Mouse (Mus musculus) kidney, embryonic 15.5 days (tissue): Measurements from ENCODE around the gene Flrt3. TPM values are rescaled to one million over a fixed set of nuclear protein-coding genes. Genes with fewer than 3 reads are reported as not detected.

Experiments used
- ATAC-seq: fragments of 200-750 bp; cut with Nextera tagmentation; replicated peaks from 2 replicates; pipeline ENCODE4 v1.8.0; 2017; ENCODE audit warnings: moderate TSS enrichment; ENCODE audit not compliant: low FRiP score
- H3K27ac ChIP-seq: fragments of 300-500 bp; sonication (generic); 2 replicates; pipeline ENCODE4 v1.5.1; 2015; ENCODE audit warnings: mild to moderate bottlenecking, inconsistent platforms
- H3K27me3 ChIP-seq: fragments of 300-500 bp; sonication (generic); 2 replicates; pipeline ENCODE4 v1.6.1; 2015; ENCODE audit warnings: inconsistent platforms
- H3K36me3 ChIP-seq: fragments of 300-500 bp; sonication (generic); 2 replicates; pipeline ENCODE4 v1.6.1; 2015; ENCODE audit warnings: inconsistent platforms
- H3K4me1 ChIP-seq: fragments of 300-500 bp; sonication (generic); 2 replicates; pipeline ENCODE4 v1.6.1; 2015; ENCODE audit warnings: inconsistent platforms
- H3K4me2 ChIP-seq: fragments of 300-500 bp; sonication (generic); 2 replicates; pipeline ENCODE4 v1.6.1; 2015; ENCODE audit warnings: moderate library complexity, mild to moderate bottlenecking, inconsistent platforms
- H3K4me3 ChIP-seq: fragments of 300-500 bp; sonication (generic); replicated peaks from 2 replicates; pipeline ENCODE4 v1.5.1; 2015; ENCODE audit warnings: mild to moderate bottlenecking, inconsistent platforms
- H3K9ac ChIP-seq: fragments of 300-500 bp; sonication (generic); 2 replicates; pipeline ENCODE4 v1.6.1; 2015; ENCODE audit warnings: mild to moderate bottlenecking, inconsistent platforms
- H3K9me3 ChIP-seq: fragments of 300-500 bp; sonication (generic); replicated peaks from 2 replicates; pipeline ENCODE4 v1.6.1; 2016; ENCODE audit warnings: inconsistent platforms
- WGBS: fragments of 180-500 bp; shearing (Covaris S2); methylation state at CpG from one replicate; pipeline ENCODE4 v1.1.7; 2015; ENCODE audit warnings: mixed read lengths; 5-methylcytosine and 5-hydroxymethylcytosine counted together
- polyA plus RNA-seq: library from polyadenylated mRNA; unstranded; fragments of >200 nt; fragmentation: Nextera tagmentation; extraction: Ambion mirVana; gene quantifications from 2 replicates; pipeline ENCODE4 v1.2.1, GENCODE M21; 2015

Flrt3 gene
- polyA plus RNA-seq, 1 experiment from 2014 or later, result 25.4 TPM

GRCm38 (mm10) chr2:140673466-140673865 lies 2.2 kb upstream of the Flrt3 start:
- Histone ChIP-seq H3K4me2 (no peak overlapping the region), H3K27me3 (no peaks in the 10 kb centered on the region), H3K4me1 (0 out of 2 replicates have a peak, but pooled peaks cover 8% of the 10 kb centered on the region), H3K9me3 (no peaks in the 10 kb centered on the region), H3K27ac (no peak overlapping the region), H3K36me3 (no peaks in the 10 kb centered on the region), H3K4me3 (no peak overlapping the region), H3K9ac (no peak overlapping the region)
- 87% methylated on average over 5 of the region's 5 CpGs for WGBS
- ATAC-seq, result no peak

- H3K4me1 ChIP-seq, result peaks cover 13% of the 10 kb centered on the region; the same call in 1 of the 2 replicates
- H3K36me3 ChIP-seq, result no peaks in the 10 kb centered on the region
- peak overlapping the region; percentile 62 for H3K4me3 ChIP-seq
- WGBS, result under 1% methylated on average over 12 of the region's 12 CpGs
- H3K9me3 ChIP-seq, result no peaks in the 10 kb centered on the region
- peak overlapping the region; percentile 73; the same call in 1 of the 2 replicates for H3K27ac ChIP-seq
- peak overlapping the region; percentile 69 for H3K4me2 ChIP-seq
- peak overlapping the region; percentile 63 for H3K9ac ChIP-seq
- no peaks in the 10 kb centered on the region for H3K27me3 ChIP-seq
- peak; percentile 43; the same call in 1 of the 2 replicates for ATAC-seq
These were observed 812 bp downstream of the Flrt3 start for GRCm38 (mm10) chr2:140670457-140670856.

- Histone ChIP-seq H3K4me3 (peak overlapping the region; percentile 62), H3K9ac (no peak overlapping the region), H3K9me3 (no peaks in the 10 kb centered on the region), H3K4me2 (peak overlapping the region; percentile 69), H3K4me1 (peaks cover 13% of the 10 kb centered on the region; the same call in 1 of the 2 replicates), H3K27me3 (no peaks in the 10 kb centered on the region), H3K36me3 (no peaks in the 10 kb centered on the region), H3K27ac (no peak overlapping the region)
- WGBS, result 63% methylated on average over 2 of the region's 2 CpGs
- no peak for ATAC-seq
These were observed 1.5 kb downstream of the Flrt3 start for GRCm38 (mm10) chr2:140669786-140670185.

GRCm38 (mm10) chr2:140669081-140669480 lies 2.2 kb downstream of the Flrt3 start:
- Histone ChIP-seq H3K27ac (no peak overlapping the region), H3K9me3 (no peaks in the 10 kb centered on the region), H3K36me3 (no peaks in the 10 kb centered on the region), H3K9ac (no peak overlapping the region), H3K4me1 (peaks cover 13% of the 10 kb centered on the region; the same call in 1 of the 2 replicates), H3K27me3 (no peaks in the 10 kb centered on the region), H3K4me3 (peak overlapping the region; percentile 29), H3K4me2 (peak overlapping the region; percentile 52)
- ATAC-seq, result no peak
- WGBS, result 21% methylated on average over 2 of the region's 2 CpGs

- 3% methylated on average over 8 of the region's 8 CpGs for WGBS
- H3K27me3 ChIP-seq, result no peaks in the 10 kb centered on the region
- peak overlapping the region; percentile 29 for H3K4me3 ChIP-seq
- no peaks in the 10 kb centered on the region for H3K36me3 ChIP-seq
- peak; percentile 49; the same call in 1 of the 2 replicates for ATAC-seq
- H3K9me3 ChIP-seq, result no peaks in the 10 kb centered on the region
- peaks cover 13% of the 10 kb centered on the region; the same call in 1 of the 2 replicates for H3K4me1 ChIP-seq
- H3K4me2 ChIP-seq, result peak overlapping the region; percentile 52
- H3K27ac ChIP-seq, result no peak overlapping the region
- H3K9ac ChIP-seq, result no peak overlapping the region
These were observed 3.0 kb downstream of the Flrt3 start for GRCm38 (mm10) chr2:140668311-140668710.

- Histone ChIP-seq H3K4me3 (0 out of 2 replicates have a peak overlapping the region, but pooled peaks have one; percentile 11), H3K4me2 (peak overlapping the region; percentile 52), H3K9ac (no peak overlapping the region), H3K27me3 (no peaks in the 10 kb centered on the region), H3K4me1 (peaks cover 13% of the 10 kb centered on the region; the same call in 1 of the 2 replicates), H3K36me3 (no peaks in the 10 kb centered on the region), H3K9me3 (no peaks in the 10 kb centered on the region), H3K27ac (no peak overlapping the region)
- no peak for ATAC-seq
- WGBS, result 62% methylated on average over 13 of the region's 13 CpGs
These were observed 3.8 kb downstream of the Flrt3 start for GRCm38 (mm10) chr2:140667261-140668047.

- WGBS, result 39% methylated on average over 7 of the region's 7 CpGs
- H3K4me3 ChIP-seq, result no peak overlapping the region
- H3K9me3 ChIP-seq, result no peaks in the 10 kb centered on the region
- H3K4me1 ChIP-seq, result peaks cover 13% of the 10 kb centered on the region; the same call in 1 of the 2 replicates
- no peak for ATAC-seq
- no peak overlapping the region for H3K9ac ChIP-seq
- peak overlapping the region; percentile 52 for H3K4me2 ChIP-seq
- no peaks in the 10 kb centered on the region for H3K27me3 ChIP-seq
- H3K27ac ChIP-seq, result no peak overlapping the region
- H3K36me3 ChIP-seq, result no peaks in the 10 kb centered on the region
These were observed 4.4 kb downstream of the Flrt3 start for GRCm38 (mm10) chr2:140666846-140667245.

GRCm38 (mm10) chr2:140664381-140664780 lies 6.9 kb downstream of the Flrt3 start:
- no peak for ATAC-seq
- Histone ChIP-seq H3K36me3 (peaks cover 23% of the 10 kb centered on the region), H3K9me3 (no peaks in the 10 kb centered on the region), H3K4me2 (no peak overlapping the region), H3K9ac (no peak overlapping the region), H3K27me3 (no peaks in the 10 kb centered on the region), H3K4me3 (no peak overlapping the region), H3K4me1 (peaks cover 8% of the 10 kb centered on the region; the same call in 1 of the 2 replicates), H3K27ac (no peak overlapping the region)
- WGBS, result 91% methylated on average over 4 of the region's 4 CpGs

GRCm38 (mm10) chr2:140662673-140663072 lies 8.6 kb downstream of the Flrt3 start:
- Histone ChIP-seq H3K27ac (no peak overlapping the region), H3K27me3 (no peaks in the 10 kb centered on the region), H3K9me3 (no peaks in the 10 kb centered on the region), H3K4me3 (no peak overlapping the region), H3K4me1 (peaks cover 4% of the 10 kb centered on the region; the same call in 1 of the 2 replicates), H3K36me3 (peaks cover 23% of the 10 kb centered on the region), H3K9ac (no peak overlapping the region), H3K4me2 (no peak overlapping the region)
- WGBS, result 52% methylated on average over 5 of the region's 5 CpGs
- ATAC-seq, result peak; percentile 60; the same call in 1 of the 2 replicates

- WGBS, result 72% methylated on average over 2 of the region's 2 CpGs
- Histone ChIP-seq H3K27ac (no peak overlapping the region), H3K9me3 (no peaks in the 10 kb centered on the region), H3K4me3 (no peak overlapping the region), H3K27me3 (no peaks in the 10 kb centered on the region), H3K4me2 (no peak overlapping the region), H3K4me1 (no peaks in the 10 kb centered on the region), H3K9ac (no peak overlapping the region), H3K36me3 (no peaks in the 10 kb centered on the region)
- no peak for ATAC-seq
These were observed 17.3 kb downstream of the Flrt3 start for GRCm38 (mm10) chr2:140653978-140654377.

- ATAC-seq, result no peak
- Histone ChIP-seq H3K4me2 (no peak overlapping the region), H3K9ac (no peak overlapping the region)
These were observed 17.8 kb downstream of the Flrt3 start for GRCm38 (mm10) chr2:140653481-140653880.

GRCm38 (mm10) chr2:140621730-140622337 lies 49.4 kb downstream of the Flrt3 start:
- Histone ChIP-seq H3K9me3 (no peaks in the 10 kb centered on the region), H3K4me1 (no peaks in the 10 kb centered on the region), H3K36me3 (no peaks in the 10 kb centered on the region), H3K4me2 (no peak overlapping the region), H3K9ac (no peak overlapping the region), H3K4me3 (no peak overlapping the region), H3K27ac (no peak overlapping the region), H3K27me3 (no peaks in the 10 kb centered on the region)
- 0 out of 2 replicates have a peak, but pooled peaks have one; percentile 40 for ATAC-seq
- WGBS, result 77% methylated on average over 2 of the region's 2 CpGs

More at GRCm38 (mm10) chr2:140653481-140653880, 17.8 kb downstream of the Flrt3 start:
- H3K9me3 ChIP-seq, result no peaks in the 10 kb centered on the region
- H3K27me3 ChIP-seq, result no peaks in the 10 kb centered on the region
- H3K36me3 ChIP-seq, result no peaks in the 10 kb centered on the region
- H3K4me1 ChIP-seq, result no peaks in the 10 kb centered on the region
- no peak overlapping the region for H3K4me3 ChIP-seq
- no peak overlapping the region for H3K27ac ChIP-seq
